Mouse (Mus musculus) brain, embryonic 18.5 days (tissue): ENCODE measurements around the gene Grhl1.

Experiments used
- DNase-seq: peaks from one replicate; pipeline ENCODE4 v3.0.0-alpha.2; 2012; ENCODE audit warnings: low read depth, low spot score

Gene Grhl1

DNA sequence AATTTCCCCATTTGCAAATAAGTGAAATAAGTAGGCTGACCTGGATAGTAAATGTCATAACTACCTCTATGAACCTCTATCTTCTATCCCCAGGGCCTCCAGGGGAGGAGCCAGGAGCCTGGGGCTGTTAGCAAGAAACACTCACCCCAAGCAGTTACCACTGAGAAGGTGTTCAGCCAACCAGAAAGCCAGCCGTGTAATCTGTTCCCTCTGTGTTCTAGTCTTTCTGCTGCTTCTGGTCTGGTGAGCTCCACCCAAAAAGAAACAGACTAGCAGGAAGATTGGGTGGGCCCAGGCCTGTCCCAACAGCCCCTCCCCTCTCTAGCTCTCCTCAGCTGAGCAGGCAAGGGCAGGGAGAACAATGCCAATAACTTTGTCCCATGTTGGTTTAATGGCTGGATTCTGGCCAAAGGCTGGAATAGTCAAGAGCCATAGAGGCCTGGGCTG lies 72.1 kb downstream of the Grhl1 start:
- no peak for DNase-seq

DNA sequence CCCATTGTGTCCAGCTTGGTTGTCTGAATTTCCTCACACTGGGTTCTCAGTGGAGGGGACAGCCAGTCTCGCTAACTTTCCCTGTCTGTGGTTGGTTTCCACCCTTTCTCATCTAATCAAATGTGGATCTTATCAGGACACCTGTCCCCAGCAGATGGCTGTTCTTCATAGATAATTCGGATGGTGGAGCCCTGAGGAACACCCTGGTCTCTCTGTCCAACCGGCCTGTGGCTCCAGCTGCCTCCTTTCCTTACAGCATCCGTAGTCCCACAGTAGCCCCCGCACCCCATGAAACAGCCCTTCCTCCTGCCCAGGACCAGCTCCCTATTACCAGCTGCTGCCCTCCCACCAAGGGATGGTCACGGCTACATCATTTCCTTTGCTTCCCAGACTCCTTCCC lies 73.8 kb downstream of the Grhl1 start:
- no peak for DNase-seq

DNA sequence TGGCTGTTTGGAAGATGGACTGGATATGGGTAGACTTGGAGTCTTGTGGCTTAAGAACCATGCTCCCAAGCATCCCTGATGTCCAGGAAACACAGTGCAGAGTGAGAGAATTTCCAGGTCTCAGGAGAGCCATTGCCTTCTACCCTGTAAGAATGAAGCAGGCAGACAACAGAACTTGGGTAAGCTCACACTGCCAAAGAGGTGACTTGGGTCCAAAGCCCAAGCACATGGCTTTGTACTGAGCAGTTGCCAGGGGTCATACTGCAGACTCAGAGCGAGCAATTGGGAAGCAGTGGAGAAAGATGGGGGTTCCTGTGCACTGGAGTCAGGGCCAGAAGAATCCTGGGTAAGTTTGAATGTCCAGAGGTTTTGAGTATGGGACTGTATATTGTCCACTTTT lies 76.0 kb downstream of the Grhl1 start:
- DNase-seq = no peak

DNA sequence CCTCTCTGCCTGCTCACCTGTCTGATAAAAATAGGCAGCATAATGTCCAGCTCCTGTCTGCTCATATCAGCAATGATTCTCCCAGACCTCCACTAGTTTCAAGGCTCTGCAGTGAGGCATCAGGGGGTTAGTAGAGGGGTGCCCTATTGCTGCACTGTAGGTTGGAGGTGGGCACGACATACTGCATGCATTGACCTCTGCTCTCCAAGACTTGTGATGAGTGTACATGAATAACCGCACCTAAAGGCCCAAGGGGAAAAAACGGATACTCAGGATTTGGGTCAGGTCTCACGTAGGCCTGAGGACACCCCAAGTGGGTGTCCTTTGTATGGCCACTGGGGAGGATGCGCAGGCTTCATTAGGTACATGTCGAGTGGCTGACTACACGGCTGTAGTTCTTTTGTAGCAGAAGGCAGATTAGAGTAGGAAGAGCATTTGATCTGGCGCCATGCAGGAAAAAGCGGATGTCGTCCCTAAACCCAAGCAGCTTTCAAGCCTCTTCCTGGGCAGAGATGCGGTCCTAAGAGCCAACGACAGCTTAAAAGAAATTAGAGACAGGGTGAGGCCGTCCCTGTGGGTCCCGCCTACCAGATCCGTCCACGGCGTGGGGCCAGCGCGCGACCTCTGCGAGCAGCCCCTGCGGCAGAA lies 78.5 kb downstream of the Grhl1 start:
- no peak for DNase-seq

DNA sequence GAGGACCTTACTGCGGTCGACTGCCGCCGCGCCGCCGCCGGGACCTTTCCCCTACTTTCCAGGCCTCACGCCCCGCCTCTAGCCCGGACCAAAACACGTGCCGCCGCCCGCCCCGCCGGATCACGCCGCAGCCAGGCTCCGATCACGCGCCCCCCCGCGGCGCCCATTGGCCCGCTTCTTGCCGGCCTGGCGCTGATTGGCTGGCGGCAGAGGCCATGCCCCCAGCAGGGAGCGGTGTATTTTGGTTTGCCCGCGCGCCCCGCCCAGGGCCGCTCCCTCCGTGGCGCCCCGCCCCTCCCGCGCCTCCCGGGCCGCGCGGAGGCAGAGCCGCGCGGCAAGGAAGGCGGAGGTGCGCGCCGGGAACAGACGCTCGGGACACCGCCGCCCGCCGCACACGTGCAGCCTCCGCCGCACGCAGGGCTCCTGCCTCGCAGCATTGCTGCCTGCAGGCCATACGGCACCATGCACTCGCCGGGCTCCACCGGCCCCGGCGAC lies 79.0 kb downstream of the Grhl1 start, which contains the start of gene Klf11:
TSS of gene Klf11 (plus strand) at position 212 of the 495 bp plus-strand sequence.
- peak; percentile 88 for DNase-seq

DNA sequence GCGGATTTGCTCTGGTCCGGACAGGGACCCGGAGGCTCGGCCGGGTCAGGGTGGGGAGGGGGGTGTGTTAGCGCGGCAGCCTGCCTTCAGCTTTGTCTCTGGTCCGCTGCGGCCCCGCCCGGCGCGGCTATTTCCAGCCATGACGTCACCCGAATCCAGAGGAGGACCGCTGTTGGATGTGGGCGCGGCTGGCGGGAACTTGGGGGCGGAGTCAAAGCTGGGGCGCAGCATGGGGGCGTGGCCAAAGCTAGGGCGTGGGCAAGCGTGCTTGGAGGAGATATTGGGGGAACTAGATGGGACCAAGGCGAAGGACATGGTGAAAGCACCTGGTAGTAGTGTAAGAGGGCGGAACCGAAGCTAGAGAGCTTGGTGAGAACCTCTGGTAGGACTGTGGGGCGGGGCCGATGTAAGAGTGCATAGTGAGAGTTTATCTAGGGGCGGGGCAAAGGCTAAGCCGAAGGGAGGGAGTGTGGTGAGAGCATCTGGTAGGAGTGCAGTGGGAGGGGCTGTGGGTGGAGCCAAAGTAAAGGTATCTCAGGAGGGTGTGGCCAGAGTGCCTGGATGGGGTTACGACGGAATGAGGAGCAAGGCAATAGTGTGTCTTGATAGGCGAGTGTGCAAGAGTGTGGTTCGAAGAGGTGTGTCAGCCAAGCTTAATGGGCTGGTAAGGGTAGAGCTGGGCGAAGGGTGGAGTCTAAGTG lies 79.7 kb downstream of the Grhl1 start:
- DNase-seq = peak; percentile 65

DNA sequence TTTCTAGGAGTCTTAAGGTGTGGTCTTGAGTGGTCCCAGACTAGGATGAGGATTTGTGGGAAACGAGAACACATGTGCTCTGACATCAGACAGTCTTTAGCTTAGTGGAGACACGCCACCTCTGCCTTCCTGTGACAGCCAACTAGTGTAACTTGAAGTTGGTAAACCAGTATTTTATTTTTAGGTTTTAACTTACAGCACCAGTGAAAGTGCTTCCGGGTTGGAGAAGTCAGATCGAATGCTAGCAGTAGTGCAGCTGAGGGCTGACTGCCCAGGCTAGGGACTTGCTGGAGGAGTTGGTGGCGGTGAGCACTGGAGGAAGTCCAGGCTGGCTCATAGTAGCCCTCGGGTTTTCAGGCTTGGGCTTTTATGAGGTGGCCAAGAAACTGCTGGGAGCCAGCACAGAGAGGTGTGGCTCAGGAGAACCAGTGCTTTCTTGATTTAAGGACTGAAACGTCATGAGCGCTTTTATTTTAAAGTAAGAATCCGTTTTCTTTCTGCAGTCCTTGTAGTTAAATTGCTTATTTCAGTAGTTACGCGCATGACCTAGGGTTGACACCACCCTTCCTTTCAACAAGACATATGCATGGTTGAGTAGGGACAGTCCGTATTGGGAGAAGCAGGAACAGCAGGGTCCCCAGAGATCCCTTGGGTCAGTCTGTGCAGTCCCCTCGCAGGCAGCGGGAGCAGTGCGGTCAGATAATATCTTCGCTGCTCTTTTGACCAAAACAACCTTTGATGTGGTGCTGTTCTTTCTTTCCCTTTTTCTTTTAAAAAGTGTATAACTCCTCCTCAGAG lies 82.2 kb downstream of the Grhl1 start:
- DNase-seq = no peak

DNA sequence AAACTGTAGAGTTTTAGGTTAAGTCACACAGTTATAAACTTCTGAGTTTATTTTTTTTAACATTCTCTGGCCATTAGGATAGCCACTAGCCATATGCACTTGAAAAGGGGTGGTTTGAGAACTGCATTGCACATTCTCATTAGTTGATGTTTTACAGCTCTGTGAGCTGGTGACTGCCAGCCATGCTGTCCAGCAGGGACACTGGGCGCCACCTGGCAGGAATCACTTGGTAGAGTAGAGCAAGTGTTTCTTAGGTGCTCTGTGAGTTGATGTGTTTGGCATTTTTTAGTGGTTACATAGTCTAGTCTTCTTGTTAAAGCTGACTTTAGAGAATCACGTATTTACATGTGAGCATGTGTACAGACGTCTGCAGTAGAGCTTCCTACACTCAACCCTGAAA lies 84.4 kb downstream of the Grhl1 start:
- no peak for DNase-seq

DNA sequence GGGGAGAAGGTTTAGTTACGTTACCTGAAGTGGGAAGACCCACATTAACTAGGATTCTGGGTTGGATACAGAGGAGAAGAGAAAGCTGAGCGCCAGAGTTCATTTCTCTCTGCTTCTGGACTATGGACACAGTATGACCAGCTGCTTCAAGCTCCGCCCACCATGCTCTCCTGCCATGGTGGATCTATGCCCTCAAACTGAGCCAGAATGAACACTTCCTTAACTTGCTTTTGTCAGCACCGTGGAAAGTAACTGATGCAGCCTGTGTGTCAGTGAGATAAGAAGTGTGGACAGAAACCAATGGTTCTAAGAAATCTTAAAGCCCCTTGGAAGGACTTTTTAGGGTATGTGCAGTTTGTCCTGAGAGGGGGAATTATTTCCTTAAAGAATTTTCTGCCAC lies 86.9 kb downstream of the Grhl1 start:
- no peak for DNase-seq

DNA sequence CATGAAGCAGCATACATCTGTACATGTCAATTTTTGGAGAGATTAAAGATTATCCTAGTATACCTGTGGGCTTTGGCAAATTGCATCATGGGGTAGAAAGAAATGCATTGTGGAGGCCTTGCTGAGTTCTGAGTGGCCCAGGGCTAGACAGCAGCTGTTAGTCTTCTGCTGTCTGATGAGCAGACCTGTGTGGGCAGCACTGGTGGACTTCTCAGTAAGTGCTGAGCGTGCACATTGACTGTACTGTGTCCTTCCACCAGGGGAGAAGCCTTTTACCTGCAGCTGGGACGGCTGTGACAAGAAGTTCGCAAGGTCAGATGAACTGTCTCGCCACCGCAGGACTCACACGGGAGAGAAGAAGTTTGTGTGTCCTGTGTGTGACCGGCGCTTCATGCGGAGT lies 87.8 kb downstream of the Grhl1 start:
- DNase-seq = no peak

DNA sequence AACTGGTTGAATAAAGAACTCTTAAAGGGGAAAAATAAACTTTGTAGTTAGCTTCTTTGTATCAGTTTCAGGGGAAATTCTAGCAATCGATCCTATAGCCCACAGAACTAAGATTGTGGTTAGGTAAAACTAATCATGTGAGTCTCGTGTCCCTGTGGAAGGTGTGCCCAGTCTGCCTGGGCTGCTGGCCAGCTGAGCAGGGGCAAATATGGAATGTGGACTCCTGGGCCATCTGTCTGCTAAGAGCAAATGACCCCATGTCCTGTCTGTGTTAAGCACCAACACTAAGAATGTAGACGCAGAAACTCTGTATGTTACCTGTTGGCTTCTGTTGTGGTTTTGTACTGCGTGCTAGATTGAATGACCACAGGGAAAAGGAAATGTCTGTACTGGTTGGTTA lies 89.0 kb downstream of the Grhl1 start:
- no peak for DNase-seq

DNA sequence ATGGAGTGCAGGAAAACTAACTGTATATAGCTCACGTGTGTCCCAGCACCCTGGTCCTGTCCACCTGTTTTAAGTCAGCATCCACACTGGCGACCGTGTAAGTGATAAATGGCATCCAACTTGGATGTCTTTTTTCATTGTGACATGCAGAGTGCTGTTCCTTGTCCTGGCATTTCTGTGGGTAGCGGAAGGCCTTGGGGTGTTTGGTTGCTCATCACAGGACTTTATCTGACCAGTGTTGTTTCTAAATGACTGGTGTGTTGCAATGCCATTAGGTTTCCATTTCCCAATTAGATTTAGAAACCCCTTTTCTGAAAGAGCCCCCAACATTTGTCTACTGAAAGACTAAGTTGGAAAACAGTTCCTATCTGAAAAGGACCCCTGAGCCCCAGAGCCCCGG lies 90.0 kb downstream of the Grhl1 start:
- no peak for DNase-seq
